ENCODE assay signal across 8 mouse cellular contexts in the genomic region with DNA sequence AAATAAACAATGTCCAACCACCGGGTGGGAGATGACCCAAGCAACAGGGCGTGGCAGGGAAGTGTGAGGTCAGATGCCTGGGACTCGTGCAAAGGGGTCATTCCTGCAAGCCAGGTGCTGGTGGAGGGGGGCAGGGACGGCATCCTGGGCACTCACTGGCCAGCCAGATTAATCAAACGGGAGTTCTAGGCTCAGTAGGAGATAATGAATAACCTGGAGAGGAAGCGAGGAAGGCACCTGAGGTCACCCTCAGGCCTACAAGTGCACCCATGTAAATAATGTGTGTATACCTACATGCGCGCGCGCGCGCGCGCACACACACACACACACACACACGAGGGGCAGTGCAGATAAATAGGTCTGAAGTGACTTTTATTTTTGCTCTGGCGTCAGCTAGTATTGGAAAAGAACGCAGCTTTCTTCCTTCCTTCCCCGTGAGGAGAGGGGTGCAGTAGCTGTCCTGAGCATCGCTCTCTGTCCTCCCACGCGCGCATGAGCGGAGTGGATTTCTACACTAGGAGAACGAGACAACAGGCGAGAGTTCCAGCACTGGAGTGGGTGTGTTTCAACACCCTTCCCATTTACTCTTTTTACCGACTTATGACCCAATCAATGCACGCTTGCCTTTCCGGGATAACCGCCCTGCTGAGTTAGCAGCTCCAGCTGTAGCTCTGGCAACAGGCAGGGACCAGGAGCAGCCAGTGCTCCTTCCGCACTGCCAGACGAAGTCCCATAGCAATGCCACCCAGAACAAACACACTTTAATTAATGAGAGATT.
A peak's percentile ranks its signal among the peaks of the same experiment; 100 is the strongest.
DNase-seq lines count a peak whose midpoint lies in the region; ATAC-seq lines count a peak whose summit lies in the region.

No protein-coding gene starts in this region.

- no peak overlapping the region for H3K9ac ChIP-seq in embryonic facial prominence, embryonic 12.5 days
- H3K9ac ChIP-seq in intestine, embryonic 16.5 days (ENCODE audit: low read depth, low read length), result peak overlapping the region; percentile 6; the same call in 1 of the 2 replicates
- no peak overlapping the region for H3K9ac ChIP-seq in stomach, embryonic 14.5 days (replicated peaks; ENCODE audit: low read depth, low read length)

- no peak overlapping the region for H3K4me3 ChIP-seq in embryonic facial prominence, embryonic 12.5 days
- H3K4me3 ChIP-seq in embryonic facial prominence, embryonic 10.5 days, result no peak overlapping the region
- peak overlapping the region; percentile 31 for H3K4me3 ChIP-seq in intestine, embryonic 16.5 days (ENCODE audit: low read length)
- peak overlapping the region; percentile 10; the same call in 1 of the 2 replicates for H3K4me3 ChIP-seq in stomach, embryonic 14.5 days (ENCODE audit: low read depth, low read length)

- H3K27ac ChIP-seq in embryonic facial prominence, embryonic 12.5 days, result no peak overlapping the region
- no peak overlapping the region for H3K27ac ChIP-seq in embryonic facial prominence, embryonic 10.5 days (replicated peaks)
- H3K27ac ChIP-seq in intestine, embryonic 16.5 days (ENCODE audit: low read length), result 0 out of 2 replicates have a peak overlapping the region, but pooled peaks have one; percentile 28
- H3K27ac ChIP-seq in stomach, embryonic 14.5 days (ENCODE audit: low read length), result no peak overlapping the region

- no peaks in the 10 kb centered on the region for H3K9me3 ChIP-seq in embryonic facial prominence, embryonic 12.5 days
- no peaks in the 10 kb centered on the region for H3K9me3 ChIP-seq in embryonic facial prominence, embryonic 10.5 days
- no peaks in the 10 kb centered on the region for H3K9me3 ChIP-seq in intestine, embryonic 16.5 days (ENCODE audit: control insufficient read depth, low read length)
- no peaks in the 10 kb centered on the region for H3K9me3 ChIP-seq in stomach, embryonic 14.5 days (ENCODE audit: control insufficient read depth, low read depth, low read length)

- no peaks in the 10 kb centered on the region for H3K36me3 ChIP-seq in embryonic facial prominence, embryonic 12.5 days
- no peaks in the 10 kb centered on the region for H3K36me3 ChIP-seq in embryonic facial prominence, embryonic 10.5 days (replicated peaks)
- no peaks in the 10 kb centered on the region for H3K36me3 ChIP-seq in intestine, embryonic 16.5 days (ENCODE audit: control insufficient read depth, insufficient read depth, low read length)
- H3K36me3 ChIP-seq in stomach, embryonic 14.5 days (ENCODE audit: control insufficient read depth, insufficient read depth, low read length), result no peaks in the 10 kb centered on the region

- intact Hi-C loops in left cerebral cortex, postnatal 25 days (cut with DNase I), result no loop called here

- 57% methylated on average over 31 of the region's 31 CpGs for WGBS in embryonic facial prominence, embryonic 12.5 days
- WGBS in embryonic facial prominence, embryonic 10.5 days, result 64% methylated on average over 31 of the region's 31 CpGs
- WGBS in intestine, embryonic 16.5 days, result 43% methylated on average over 31 of the region's 31 CpGs
- WGBS in stomach, embryonic 14.5 days, result 33% methylated on average over 31 of the region's 31 CpGs

- no peak for DNase-seq in embryonic facial prominence, embryonic 10.5 days (ENCODE audit: low spot score)
- peak; percentile 72 to 75 for DNase-seq in heart, adult 18-20 months
- peak; percentile 62 to 76 for DNase-seq in left cerebral cortex, postnatal 25 days (ENCODE audit: low spot score in 2 of 2)
- DNase-seq in lung, postnatal 4 days, result peak; percentile 45 to 65
- DNase-seq in thymus, postnatal 0 days (ENCODE audit: low spot score), result no peak

- peak overlapping the region; percentile 37 for H3K4me2 ChIP-seq in embryonic facial prominence, embryonic 12.5 days (replicated peaks)
- H3K4me2 ChIP-seq in intestine, embryonic 16.5 days (ENCODE audit: low read depth, low read length), result peak overlapping the region; percentile 49
- H3K4me2 ChIP-seq in stomach, embryonic 14.5 days (replicated peaks; ENCODE audit: low read depth, low read length), result peak overlapping the region; percentile 54

- ATAC-seq in embryonic facial prominence, embryonic 12.5 days (ENCODE audit: insufficient number of reproducible peaks, insufficient read depth, low FRiP score, low TSS enrichment), result no peak
- peak; percentile 75 for ATAC-seq in intestine, embryonic 16.5 days
- peak; percentile 64 for ATAC-seq in stomach, embryonic 14.5 days (ENCODE audit: insufficient number of reproducible peaks, insufficient read depth, low FRiP score, low read depth)

- no peaks in the 10 kb centered on the region for H3K27me3 ChIP-seq in embryonic facial prominence, embryonic 12.5 days
- H3K27me3 ChIP-seq in embryonic facial prominence, embryonic 10.5 days (replicated peaks; ENCODE audit: low read depth, poor library complexity, severe bottlenecking), result no peaks in the 10 kb centered on the region
- no peaks in the 10 kb centered on the region for H3K27me3 ChIP-seq in intestine, embryonic 16.5 days (replicated peaks; ENCODE audit: control insufficient read depth, insufficient read depth, low read length)
- no peaks in the 10 kb centered on the region for H3K27me3 ChIP-seq in stomach, embryonic 14.5 days (ENCODE audit: control insufficient read depth, insufficient read depth, low read length)

- 0 out of 2 replicates have a peak, but pooled peaks cover 6% of the 10 kb centered on the region for H3K4me1 ChIP-seq in embryonic facial prominence, embryonic 12.5 days
- H3K4me1 ChIP-seq in embryonic facial prominence, embryonic 10.5 days, result peaks cover 9% of the 10 kb centered on the region
- peaks cover 13% of the 10 kb centered on the region for H3K4me1 ChIP-seq in intestine, embryonic 16.5 days (ENCODE audit: control insufficient read depth, insufficient read depth, low read length)
- peaks cover 13% of the 10 kb centered on the region; the same call in 1 of the 2 replicates for H3K4me1 ChIP-seq in stomach, embryonic 14.5 days (ENCODE audit: control insufficient read depth, insufficient read depth, low read length)

Comparison
In these comparisons a context has a peak if more than half of its experiments do, and no peak if none do; other contexts are left out.
1. H3K4me3 ChIP-seq: peak in intestine, embryonic 16.5 days (single experiment) and stomach, embryonic 14.5 days (single experiment); none in embryonic facial prominence, embryonic 12.5 days (single experiment) and embryonic facial prominence, embryonic 10.5 days (single experiment).
2. DNase-seq: peak in heart, adult 18-20 months (2 of 2), left cerebral cortex, postnatal 25 days (2 of 2) and lung, postnatal 4 days (2 of 2); none in embryonic facial prominence, embryonic 10.5 days (single experiment) and thymus, postnatal 0 days (single experiment).
3. Peak in every context shown above with its lines, with median percentiles within 50 percentile points of each other: H3K4me2 ChIP-seq.